Mouse (Mus musculus): ENCODE data around the gene Pkp1.

Pkp1 gene

DNA sequence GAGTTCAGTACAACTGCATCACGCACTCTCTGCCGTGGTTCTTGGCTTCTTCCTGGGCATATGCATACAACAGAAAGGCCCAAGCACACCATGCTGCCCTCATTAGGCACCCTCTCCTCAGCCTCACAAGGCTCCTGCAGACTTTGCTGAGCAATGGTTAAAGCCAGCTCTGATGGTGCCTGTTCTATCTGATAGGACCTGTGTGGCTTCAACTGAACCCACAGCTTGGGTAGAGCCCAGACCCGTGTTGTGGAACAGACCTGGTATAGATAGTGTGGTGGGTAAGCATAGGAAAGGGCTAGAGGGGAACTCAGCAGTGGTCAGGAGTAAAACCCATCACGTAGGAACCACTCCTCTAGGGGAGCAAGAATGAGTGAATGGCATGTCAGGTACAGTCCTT, 5.3 kb downstream of the Pkp1 start:
- ATAC-seq (ENCODE audit: insufficient number of reproducible peaks, low FRiP score, low TSS enrichment), result no peak

GRCm38 (mm10) chr1:135909381-135909780, 9.6 kb downstream of the Pkp1 start:
- ATAC-seq (ENCODE audit: insufficient number of reproducible peaks, low FRiP score, low TSS enrichment), result no peak

DNA sequence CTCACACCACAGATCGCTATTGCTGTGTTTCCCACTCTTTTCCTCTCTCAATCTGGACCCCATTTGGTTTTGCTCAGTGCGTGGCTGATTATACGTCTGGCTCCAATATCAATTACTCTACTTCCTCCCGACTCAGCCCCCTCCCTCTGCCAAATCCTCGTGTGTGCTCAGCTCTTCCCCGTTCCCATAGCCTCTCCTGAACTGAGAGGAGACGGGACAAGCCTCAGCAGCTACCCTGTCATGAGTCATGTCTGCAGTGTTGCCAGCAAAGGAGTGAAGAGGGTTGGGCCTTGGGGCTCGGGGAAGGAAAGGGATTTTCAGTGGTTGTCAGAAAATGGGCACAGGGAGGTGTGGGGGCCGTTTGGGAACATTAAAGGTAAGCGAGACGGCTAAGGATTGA, 12.3 kb downstream of the Pkp1 start:
- ATAC-seq (ENCODE audit: insufficient number of reproducible peaks, low FRiP score, low TSS enrichment), result no peak

- ATAC-seq (ENCODE audit: insufficient number of reproducible peaks, low FRiP score, low TSS enrichment), result no peak
These were observed 19.0 kb downstream of the Pkp1 start for GRCm38 (mm10) chr1:135899991-135900515.

GRCm38 (mm10) chr1:135899295-135899694, 19.7 kb downstream of the Pkp1 start:
- ATAC-seq (ENCODE audit: insufficient number of reproducible peaks, low FRiP score, low TSS enrichment), result no peak

- no peak for ATAC-seq (ENCODE audit: insufficient number of reproducible peaks, low FRiP score, low TSS enrichment)
These were observed 23.6 kb downstream of the Pkp1 start for GRCm38 (mm10) chr1:135895367-135895766.

- no peak for ATAC-seq (ENCODE audit: insufficient number of reproducible peaks, low FRiP score, low TSS enrichment)
These were observed 25.6 kb downstream of the Pkp1 start for GRCm38 (mm10) chr1:135893377-135893776.

DNA sequence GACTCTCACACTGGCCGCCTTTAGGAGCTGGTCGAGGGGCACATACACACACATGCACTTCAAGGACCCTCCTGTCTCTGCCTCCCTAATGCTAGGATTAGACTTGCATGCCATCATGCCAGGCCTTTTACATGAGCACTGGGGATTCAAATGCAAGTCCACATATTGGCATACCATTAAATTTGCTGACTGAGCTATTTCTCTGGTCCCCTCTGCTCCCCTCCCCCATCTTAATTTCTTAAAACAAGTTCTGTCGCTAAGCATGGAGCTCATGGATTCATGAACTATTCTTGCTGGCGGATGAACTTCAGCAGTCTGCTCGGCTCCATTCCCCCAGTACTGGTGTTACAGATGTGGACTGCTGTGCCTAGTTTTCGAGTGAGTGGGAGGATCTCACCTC, 26.2 kb downstream of the Pkp1 start:
- no peak for ATAC-seq (ENCODE audit: insufficient number of reproducible peaks, low FRiP score, low TSS enrichment)

GRCm38 (mm10) chr1:135892233-135892632, 26.8 kb downstream of the Pkp1 start:
- no peak for ATAC-seq (ENCODE audit: insufficient number of reproducible peaks, low FRiP score, low TSS enrichment)

GRCm38 (mm10) chr1:135891424-135892216, 27.4 kb downstream of the Pkp1 start:
- no peak for ATAC-seq (ENCODE audit: insufficient number of reproducible peaks, low FRiP score, low TSS enrichment)

DNA sequence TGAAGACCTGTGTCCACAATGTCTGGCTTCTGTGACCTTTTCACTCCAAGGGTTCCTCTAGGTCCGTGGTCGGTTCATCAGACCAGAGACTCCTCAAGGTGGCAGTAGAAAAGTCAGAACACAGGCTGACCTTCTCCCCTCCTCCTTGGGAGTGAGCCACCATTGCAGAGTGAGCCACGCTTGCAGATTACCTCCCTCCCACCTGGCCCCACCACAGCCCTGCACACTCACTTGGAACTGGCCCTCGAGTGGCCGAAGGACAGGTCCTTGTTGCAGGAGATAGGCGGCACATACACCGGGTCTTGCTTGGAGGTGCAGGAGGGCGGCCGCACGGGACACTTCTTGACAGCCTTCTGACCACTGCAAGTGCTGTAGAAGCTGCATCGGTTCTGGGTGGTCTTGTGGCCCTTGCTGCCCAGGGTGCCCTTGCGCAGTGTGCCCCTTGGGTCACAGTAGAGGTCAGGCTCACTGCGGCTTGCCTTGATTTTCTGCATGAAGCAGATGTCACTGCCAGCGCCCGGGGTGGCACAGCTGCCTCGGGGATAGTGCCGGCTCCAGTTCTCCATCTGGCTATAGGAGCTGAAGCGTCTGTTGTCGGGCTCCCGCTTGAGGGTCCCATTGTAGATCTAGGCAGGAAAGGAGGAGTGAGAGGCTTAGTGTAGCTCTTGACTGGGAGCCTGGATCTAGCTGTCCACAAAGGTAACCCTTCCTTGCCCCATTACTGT, 29.4 kb downstream of the Pkp1 start:
- ATAC-seq (ENCODE audit: insufficient number of reproducible peaks, low FRiP score, low TSS enrichment), result no peak

DNA sequence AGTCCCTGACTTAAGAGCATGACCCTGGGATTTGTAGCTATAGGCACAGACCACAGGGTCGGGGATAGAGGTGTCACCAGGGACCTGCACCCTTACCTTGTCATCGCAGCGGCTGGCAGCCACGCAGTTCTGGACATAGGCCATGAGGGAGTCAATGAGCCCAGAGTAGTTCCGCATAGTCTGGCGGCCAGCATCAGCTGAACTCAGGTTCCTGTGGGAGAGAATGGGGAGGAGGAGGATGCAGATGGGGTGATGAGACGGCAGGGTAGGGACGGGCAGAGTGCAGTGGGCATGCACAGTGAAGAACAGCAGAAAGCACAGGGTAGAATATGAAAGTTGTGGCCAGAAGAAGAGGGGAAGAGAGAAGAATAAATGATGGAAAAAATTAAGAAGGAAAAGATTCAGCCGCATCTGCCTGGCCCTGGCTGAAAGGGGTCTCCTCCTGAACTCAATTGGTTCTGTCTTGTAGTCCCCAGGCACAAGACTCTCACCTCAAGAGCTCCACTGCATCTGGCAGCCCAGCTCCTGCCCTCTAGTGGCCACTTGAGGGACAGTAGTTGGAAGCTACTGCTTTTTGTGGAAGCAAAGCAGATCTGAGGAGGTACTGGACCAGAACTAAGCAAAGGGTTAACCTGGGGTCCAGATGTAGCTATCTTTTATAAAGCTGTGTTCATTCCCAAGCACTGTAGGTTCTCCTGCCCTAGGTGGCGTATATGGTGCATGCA, 36.5 kb downstream of the Pkp1 start:
- ATAC-seq (ENCODE audit: insufficient number of reproducible peaks, low FRiP score, low TSS enrichment), result 0 out of 2 replicates have a peak, but pooled peaks have one; percentile 39

DNA sequence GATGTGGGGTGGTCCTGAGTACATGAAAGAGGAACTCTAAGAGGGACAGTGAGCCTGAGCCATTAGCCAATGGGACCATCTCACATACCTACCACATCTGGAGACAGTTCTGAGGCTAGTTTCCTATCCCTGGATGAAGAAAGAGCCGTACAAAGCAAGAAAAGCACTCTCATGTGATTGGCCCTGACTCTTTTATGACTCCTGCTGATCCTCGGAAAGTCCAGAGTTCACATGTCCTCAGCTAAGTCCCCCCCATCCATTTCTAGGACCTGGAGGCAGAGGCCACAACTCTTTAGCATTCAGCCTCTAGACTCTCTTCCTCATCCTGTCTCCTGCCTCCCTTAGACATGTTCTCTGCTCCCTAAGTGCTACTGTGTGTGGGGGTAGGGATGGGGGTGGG, 41.8 kb downstream of the Pkp1 start:
- ATAC-seq (ENCODE audit: insufficient number of reproducible peaks, low FRiP score, low TSS enrichment), result no peak

DNA sequence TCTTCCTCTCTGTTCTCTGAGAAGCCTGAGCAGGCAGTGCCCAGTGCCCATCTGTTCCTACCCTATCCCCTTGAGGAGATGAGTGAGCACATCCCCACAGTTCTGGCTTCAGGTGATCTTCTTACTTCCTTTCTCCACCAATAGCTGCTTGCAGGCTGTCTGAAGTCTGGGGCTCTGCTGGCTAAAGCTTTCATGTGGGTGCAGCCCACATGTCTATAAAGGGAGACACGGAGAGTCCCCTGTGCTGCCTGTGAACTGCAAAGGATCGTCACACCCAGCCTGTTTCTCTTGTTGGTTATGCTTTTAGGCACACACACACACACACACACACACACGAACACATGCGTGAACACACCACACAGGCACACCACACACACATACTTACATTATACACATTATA, 46.0 kb downstream of the Pkp1 start:
- ATAC-seq (ENCODE audit: insufficient number of reproducible peaks, low FRiP score, low TSS enrichment), result no peak

DNA sequence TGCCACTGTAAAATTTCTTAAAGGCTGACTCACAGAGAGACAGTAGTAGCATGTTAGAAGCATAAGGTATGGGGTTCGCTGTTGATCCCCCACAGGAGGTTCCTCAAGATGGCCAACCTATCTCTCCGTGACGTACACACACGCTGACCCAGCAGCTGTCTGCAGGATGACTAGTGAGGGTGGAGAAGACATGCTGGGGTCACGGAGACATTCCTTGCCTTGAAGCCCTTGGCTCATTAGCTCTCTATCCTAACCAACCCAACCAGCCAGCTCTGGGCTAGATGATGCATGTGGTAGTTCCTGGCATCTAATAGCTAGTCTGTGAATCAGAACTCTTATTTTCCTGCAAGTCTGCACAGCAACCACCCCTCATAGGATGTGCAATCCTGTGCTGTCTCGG, 50.4 kb downstream of the Pkp1 start:
- ATAC-seq (ENCODE audit: insufficient number of reproducible peaks, low FRiP score, low TSS enrichment), result no peak

- peak; percentile 84 for ATAC-seq (ENCODE audit: insufficient number of reproducible peaks, low FRiP score, low TSS enrichment)
These were observed 53.4 kb downstream of the Pkp1 start for GRCm38 (mm10) chr1:135865518-135866194.

- no peak for ATAC-seq (ENCODE audit: insufficient number of reproducible peaks, low FRiP score, low TSS enrichment)
These were observed 54.2 kb downstream of the Pkp1 start for GRCm38 (mm10) chr1:135864830-135865229.

GRCm38 (mm10) chr1:135863786-135864335, 55.1 kb downstream of the Pkp1 start:
- no peak for ATAC-seq (ENCODE audit: insufficient number of reproducible peaks, low FRiP score, low TSS enrichment)

DNA sequence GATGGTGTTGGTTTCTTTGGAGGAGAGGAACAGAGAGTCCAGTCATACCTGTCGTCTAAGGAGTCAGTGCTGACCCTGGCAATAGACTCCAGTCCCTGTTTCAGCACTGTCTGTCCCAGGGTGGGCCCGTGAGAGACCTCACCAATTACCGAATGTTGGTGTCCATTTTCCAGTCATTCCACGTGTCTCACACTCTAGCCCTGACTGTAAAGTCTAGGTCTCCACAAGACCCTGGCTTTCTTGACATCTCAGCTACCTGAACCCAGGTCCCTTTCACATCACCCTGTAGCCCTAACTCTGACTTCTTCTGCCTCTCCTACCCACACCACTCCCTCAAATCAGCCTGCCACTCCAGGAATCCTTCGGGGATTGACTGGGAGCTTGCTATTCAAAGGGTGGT, 56.4 kb downstream of the Pkp1 start:
- no peak for ATAC-seq (ENCODE audit: insufficient number of reproducible peaks, low FRiP score, low TSS enrichment)

DNA sequence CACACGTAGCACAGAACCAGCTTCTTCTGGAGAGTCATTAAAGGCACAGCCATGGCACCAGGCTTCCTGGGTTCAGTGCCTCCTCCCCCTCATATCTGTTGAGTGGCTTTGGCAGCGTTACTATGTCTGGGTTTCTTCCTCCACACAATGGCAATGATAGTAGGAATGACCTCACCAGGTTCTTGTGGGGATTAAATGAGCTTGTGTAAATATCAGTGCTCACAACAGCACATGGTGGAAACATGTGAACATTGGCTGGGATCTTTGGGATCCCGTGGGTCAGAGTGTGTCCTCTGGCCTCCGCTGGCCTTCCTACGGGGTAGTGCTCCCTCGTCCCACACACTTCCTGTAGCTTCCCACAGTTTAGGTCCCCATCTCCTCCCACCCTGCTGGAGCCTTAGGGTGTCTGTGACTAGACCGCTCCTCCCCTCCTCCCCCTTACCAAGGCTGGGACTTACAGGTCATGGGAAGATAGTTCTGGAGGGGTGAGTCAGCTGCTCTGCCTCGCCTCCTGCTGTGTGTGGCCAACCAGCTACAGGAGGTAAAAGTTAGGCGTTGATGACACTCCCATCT, 56.9 kb downstream of the Pkp1 start:
- ATAC-seq (ENCODE audit: insufficient number of reproducible peaks, low FRiP score, low TSS enrichment), result no peak

Measured in cerebellum, adult (tissue).